Mouse (Mus musculus) E14TG2a.4 (cell line): ENCODE measurements around the gene Lin9.

Experiments
- CTCF ChIP-seq: conservative IDR thresholded peaks from 2 replicates; pipeline ENCODE4 v1.5.1; 2014; ENCODE audit warnings: low read length
- NANOG ChIP-seq: IDR thresholded peaks from 2 replicates; pipeline ENCODE4 v1.6.1; 2014; ENCODE audit warnings: borderline replicate concordance, low read length, mixed read lengths

DNA sequence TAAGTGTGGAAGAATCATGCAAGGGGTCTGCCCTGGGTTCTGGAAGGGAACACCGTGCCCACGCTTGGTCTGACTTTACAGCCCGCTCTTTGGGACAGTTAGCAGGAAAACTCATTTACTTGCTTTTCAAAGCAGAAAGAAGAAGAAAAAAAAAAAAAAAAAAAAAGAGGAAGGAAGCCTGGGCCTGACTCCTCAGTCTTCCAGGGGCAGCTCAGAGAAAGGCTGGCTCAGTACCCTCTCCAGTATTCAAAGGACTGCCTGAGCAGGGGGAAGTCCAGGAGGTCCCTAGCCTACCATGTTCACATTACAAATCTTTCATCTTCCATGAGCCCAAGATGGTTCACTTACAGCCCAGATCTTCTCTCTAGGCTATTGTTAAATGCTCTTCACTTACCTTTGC is 24.2 kb upstream of the Lin9 start:
- TF ChIP-seq CTCF (no peak), NANOG (no peak)
